Mouse (Mus musculus): Measurements from ENCODE around the gene Sugp1. TPM values are rescaled to one million over a fixed set of nuclear protein-coding genes. Genes with fewer than 3 reads are reported as not detected.

The Sugp1 gene
- polyA plus RNA-seq, 1 experiment from 2014 or later = 37.0 TPM

GRCm38 (mm10) chr8:70073120-70073519, 30.5 kb downstream of the Sugp1 start:
- Histone ChIP-seq H3K27me3 (replicated peaks; ENCODE audit: control insufficient read depth, insufficient read depth, low read length) (no peaks in the 10 kb centered on the region), H3K9me3 (ENCODE audit: control insufficient read depth, low read length) (no peaks in the 10 kb centered on the region), H3K9ac (ENCODE audit: low read depth, low read length) (peak overlapping the region; percentile 68), H3K36me3 (ENCODE audit: control insufficient read depth, insufficient read depth, low read length) (no peaks in the 10 kb centered on the region; the same call in 1 of the 2 replicates), H3K27ac (ENCODE audit: low read length) (peak overlapping the region; percentile 85), H3K4me2 (ENCODE audit: low read depth, low read length) (peak overlapping the region; percentile 54), H3K4me3 (ENCODE audit: low read length) (peak overlapping the region; percentile 46), H3K4me1 (ENCODE audit: control insufficient read depth, insufficient read depth, low read length) (peaks cover 7% of the 10 kb centered on the region)
- ATAC-seq = peak; percentile 32
- 51% methylated on average over 8 of the region's 8 CpGs for WGBS

- Histone ChIP-seq H3K4me2 (ENCODE audit: low read depth, low read length) (peak overlapping the region; percentile 54), H3K4me3 (ENCODE audit: low read length) (peak overlapping the region; percentile 46; the same call in 1 of the 2 replicates), H3K9ac (ENCODE audit: low read depth, low read length) (peak overlapping the region; percentile 68; the same call in 1 of the 2 replicates), H3K27ac (ENCODE audit: low read length) (peak overlapping the region; percentile 85), H3K36me3 (ENCODE audit: control insufficient read depth, insufficient read depth, low read length) (no peaks in the 10 kb centered on the region; the same call in 1 of the 2 replicates), H3K4me1 (ENCODE audit: control insufficient read depth, insufficient read depth, low read length) (peaks cover 7% of the 10 kb centered on the region), H3K27me3 (replicated peaks; ENCODE audit: control insufficient read depth, insufficient read depth, low read length) (no peaks in the 10 kb centered on the region), H3K9me3 (ENCODE audit: control insufficient read depth, low read length) (no peaks in the 10 kb centered on the region)
- 56% methylated on average over 1 of the region's 1 CpGs for WGBS
- peak; percentile 69 for ATAC-seq
Measured at GRCm38 (mm10) chr8:70073682-70074081, 31.1 kb downstream of the Sugp1 start.

DNA sequence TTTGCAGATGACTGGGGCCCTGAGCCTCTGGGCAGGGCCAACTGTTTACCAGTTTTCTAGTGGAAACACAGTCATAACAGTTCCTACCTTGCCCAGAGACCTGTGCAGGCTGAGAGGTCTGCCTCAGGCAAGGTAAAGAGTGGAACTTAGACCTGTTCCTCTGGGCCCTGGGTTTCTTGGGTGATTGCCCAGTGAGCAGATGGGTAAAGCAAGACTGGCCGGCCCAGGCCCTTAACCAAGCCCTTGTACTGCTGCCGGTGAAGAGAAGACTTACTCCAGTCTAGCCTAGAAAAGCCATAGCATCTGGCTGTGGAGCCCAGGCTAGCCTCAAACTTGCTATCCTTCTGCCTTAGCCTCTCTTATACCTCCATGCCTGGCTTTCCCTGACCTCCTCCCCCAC, 39.4 kb downstream of the Sugp1 start:
- peaks cover 46% of the 10 kb centered on the region for H3K27me3 ChIP-seq (replicated peaks; ENCODE audit: control insufficient read depth, insufficient read depth, low read length)

GRCm38 (mm10) chr8:70083285-70083684, 40.7 kb downstream of the Sugp1 start, which contains the start of gene Hapln4:
Gene Hapln4 (plus strand): TSS chr8:70083457.
- Histone ChIP-seq H3K4me3 (ENCODE audit: low read length) (peak within 1 kb of the TSS; percentile 46), H3K4me1 (ENCODE audit: control insufficient read depth, insufficient read depth, low read length) (peaks cover 18% of the 10 kb centered on the region), H3K4me2 (ENCODE audit: low read depth, low read length) (peak within 1 kb of the TSS; percentile 67), H3K9me3 (ENCODE audit: control insufficient read depth, low read length) (no peaks in the 10 kb centered on the region), H3K27ac (ENCODE audit: low read length) (no peak within 1 kb of the TSS), H3K9ac (ENCODE audit: low read depth, low read length) (peak within 1 kb of the TSS; percentile 35; the same call in 1 of the 2 replicates), H3K36me3 (ENCODE audit: control insufficient read depth, insufficient read depth, low read length) (no peaks in the 10 kb centered on the region), H3K27me3 (replicated peaks; ENCODE audit: control insufficient read depth, insufficient read depth, low read length) (peaks cover 59% of the 10 kb centered on the region)
- peak; percentile 54 for ATAC-seq
- under 1% methylated on average over 26 of the region's 26 CpGs for WGBS

More for the DNA sequence above, 39.4 kb downstream of the Sugp1 start:
- Histone ChIP-seq H3K27ac (ENCODE audit: low read length) (no peak overlapping the region), H3K4me3 (ENCODE audit: low read length) (no peak overlapping the region), H3K36me3 (ENCODE audit: control insufficient read depth, insufficient read depth, low read length) (no peaks in the 10 kb centered on the region), H3K4me1 (ENCODE audit: control insufficient read depth, insufficient read depth, low read length) (peaks cover 15% of the 10 kb centered on the region), H3K9me3 (ENCODE audit: control insufficient read depth, low read length) (no peaks in the 10 kb centered on the region), H3K4me2 (ENCODE audit: low read depth, low read length) (no peak overlapping the region), H3K9ac (ENCODE audit: low read depth, low read length) (no peak overlapping the region)
- WGBS = 90% methylated on average over 2 of the region's 2 CpGs
- ATAC-seq = no peak

DNA sequence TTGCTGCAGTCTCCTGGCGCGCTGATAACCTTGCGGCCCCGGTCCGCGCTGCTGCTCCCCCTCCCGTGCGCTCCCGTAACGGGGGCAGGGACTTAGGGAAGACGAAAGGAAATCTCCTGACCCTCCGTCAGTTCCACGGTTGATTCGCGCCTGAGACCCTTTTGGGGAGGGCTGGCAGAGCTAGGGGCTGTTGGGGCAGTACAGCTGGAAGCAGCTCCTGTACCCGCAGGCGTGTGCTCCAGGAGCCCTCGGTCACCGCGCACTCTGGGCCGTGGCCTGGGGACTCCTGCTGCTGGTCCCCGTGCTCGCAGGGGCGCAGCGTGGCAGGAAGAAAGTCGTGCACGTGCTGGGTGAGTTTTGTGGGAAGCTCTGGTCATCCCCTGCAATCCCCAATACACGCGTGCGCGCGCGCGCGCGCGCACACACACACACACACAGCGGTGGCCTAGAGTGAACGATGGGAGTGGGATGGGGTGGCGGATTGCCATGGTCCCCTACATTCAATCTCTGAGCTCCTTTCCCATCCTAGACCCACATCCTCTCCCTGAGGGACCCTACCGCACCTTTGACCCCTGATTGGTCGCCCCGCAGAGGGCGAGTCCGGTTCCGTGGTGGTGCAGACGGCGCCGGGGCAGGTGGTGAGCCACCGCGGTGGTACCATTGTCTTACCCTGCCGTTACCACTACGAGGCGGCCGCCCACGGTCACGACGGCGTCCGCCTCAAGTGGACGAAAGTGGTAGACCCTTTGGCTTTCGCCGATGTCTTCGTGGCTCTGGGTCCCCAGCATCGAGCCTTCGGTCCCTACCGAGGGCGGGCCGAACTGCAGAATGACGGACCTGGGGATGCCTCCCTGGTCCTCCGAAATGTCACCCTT, 41.8 kb downstream of the Sugp1 start:
- Histone ChIP-seq H3K9ac (ENCODE audit: low read depth, low read length) (peak overlapping the region; percentile 35; the same call in 1 of the 2 replicates), H3K9me3 (ENCODE audit: control insufficient read depth, low read length) (no peaks in the 10 kb centered on the region), H3K36me3 (ENCODE audit: control insufficient read depth, insufficient read depth, low read length) (no peaks in the 10 kb centered on the region), H3K27ac (ENCODE audit: low read length) (no peak overlapping the region), H3K4me3 (ENCODE audit: low read length) (peak overlapping the region; percentile 46), H3K4me2 (ENCODE audit: low read depth, low read length) (peak overlapping the region; percentile 67), H3K27me3 (replicated peaks; ENCODE audit: control insufficient read depth, insufficient read depth, low read length) (peaks cover 70% of the 10 kb centered on the region), H3K4me1 (ENCODE audit: control insufficient read depth, insufficient read depth, low read length) (peaks cover 19% of the 10 kb centered on the region)
- 0 out of 2 replicates have a peak, but pooled peaks have one; percentile 32 for ATAC-seq
- 2% methylated on average over 71 of the region's 71 CpGs for WGBS

DNA sequence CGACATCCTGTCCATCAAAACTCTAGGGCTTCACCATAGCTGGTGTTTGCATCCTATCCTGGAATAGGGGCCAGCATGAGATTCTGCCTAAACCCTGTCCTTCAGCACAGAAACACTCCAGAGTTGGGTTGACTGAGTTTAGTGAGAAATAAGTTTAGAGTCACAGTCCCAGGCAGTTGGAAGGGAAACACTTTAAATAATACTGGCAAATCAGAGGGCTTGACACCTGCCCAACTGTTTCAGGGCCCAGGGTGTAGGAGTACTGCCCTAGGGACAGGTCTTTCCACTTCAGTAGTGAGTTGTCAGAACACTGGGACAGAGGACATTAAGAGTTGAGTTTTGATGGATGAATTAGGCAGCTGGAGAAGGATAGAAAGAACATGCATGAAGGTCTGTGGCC, 43.5 kb downstream of the Sugp1 start:
- Histone ChIP-seq H3K4me1 (ENCODE audit: control insufficient read depth, insufficient read depth, low read length) (peaks cover 19% of the 10 kb centered on the region), H3K27me3 (replicated peaks; ENCODE audit: control insufficient read depth, insufficient read depth, low read length) (peaks cover 83% of the 10 kb centered on the region), H3K4me2 (ENCODE audit: low read depth, low read length) (no peak overlapping the region), H3K36me3 (ENCODE audit: control insufficient read depth, insufficient read depth, low read length) (no peaks in the 10 kb centered on the region), H3K9me3 (ENCODE audit: control insufficient read depth, low read length) (no peaks in the 10 kb centered on the region), H3K27ac (ENCODE audit: low read length) (no peak overlapping the region), H3K4me3 (ENCODE audit: low read length) (no peak overlapping the region), H3K9ac (ENCODE audit: low read depth, low read length) (no peak overlapping the region)
- ATAC-seq = no peak
- 43% methylated on average over 1 of the region's 1 CpGs for WGBS

DNA sequence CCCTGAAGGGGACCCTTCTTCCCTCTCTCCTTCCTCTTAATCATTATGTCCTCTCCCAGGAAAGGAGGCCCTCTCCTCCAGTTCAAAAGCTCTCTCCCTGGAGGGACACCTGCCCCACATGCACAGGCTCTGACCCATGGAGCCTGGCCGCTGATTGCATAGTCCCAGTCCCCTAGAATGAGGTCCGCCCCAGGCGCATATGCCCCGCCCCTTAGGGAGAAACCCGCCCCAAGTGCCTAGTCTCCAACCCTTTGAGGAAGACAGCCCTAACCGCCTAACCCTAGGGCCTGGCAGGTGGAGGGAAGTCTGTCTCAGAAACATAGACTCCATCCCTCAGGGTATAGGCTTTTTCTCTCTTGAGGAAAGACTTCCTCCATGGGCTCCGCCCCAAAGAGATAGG, 44.6 kb downstream of the Sugp1 start:
- Histone ChIP-seq H3K27ac (ENCODE audit: low read length) (no peak overlapping the region), H3K4me1 (ENCODE audit: control insufficient read depth, insufficient read depth, low read length) (peaks cover 19% of the 10 kb centered on the region), H3K9me3 (ENCODE audit: control insufficient read depth, low read length) (no peaks in the 10 kb centered on the region), H3K9ac (ENCODE audit: low read depth, low read length) (no peak overlapping the region), H3K4me3 (ENCODE audit: low read length) (no peak overlapping the region), H3K36me3 (ENCODE audit: control insufficient read depth, insufficient read depth, low read length) (no peaks in the 10 kb centered on the region), H3K4me2 (ENCODE audit: low read depth, low read length) (no peak overlapping the region), H3K27me3 (replicated peaks; ENCODE audit: control insufficient read depth, insufficient read depth, low read length) (peaks cover 82% of the 10 kb centered on the region)
- WGBS = 3% methylated on average over 7 of the region's 7 CpGs
- ATAC-seq = peak; percentile 41; the same call in 1 of the 2 replicates

- Histone ChIP-seq H3K9ac (ENCODE audit: low read depth, low read length) (0 out of 2 replicates have a peak overlapping the region, but pooled peaks have one; percentile 31), H3K4me3 (ENCODE audit: low read length) (peak overlapping the region; percentile 22), H3K4me2 (ENCODE audit: low read depth, low read length) (peak overlapping the region; percentile 44), H3K9me3 (ENCODE audit: control insufficient read depth, low read length) (no peaks in the 10 kb centered on the region), H3K27me3 (replicated peaks; ENCODE audit: control insufficient read depth, insufficient read depth, low read length) (peaks cover 79% of the 10 kb centered on the region), H3K36me3 (ENCODE audit: control insufficient read depth, insufficient read depth, low read length) (no peaks in the 10 kb centered on the region), H3K27ac (ENCODE audit: low read length) (no peak overlapping the region), H3K4me1 (ENCODE audit: control insufficient read depth, insufficient read depth, low read length) (peaks cover 19% of the 10 kb centered on the region)
- ATAC-seq = peak; percentile 49; the same call in 1 of the 2 replicates
- whole genome bisulfite sequencing = 5% methylated on average over 56 of the region's 56 CpGs
Measured at GRCm38 (mm10) chr8:70087836-70088650, 45.4 kb downstream of the Sugp1 start.
